Mouse (Mus musculus): ENCODE data around the gene Zfp597.
"Not testable (repeated sequence)": the region's sequence is repeated elsewhere in the genome, so short reads cannot be mapped to it uniquely, and the experiment has no call there.

Gene Zfp597

GRCm38 (mm10) chr16:3854437-3855182 lies 29.8 kb downstream of the Zfp597 start:
- no peak for DNase-seq

DNA sequence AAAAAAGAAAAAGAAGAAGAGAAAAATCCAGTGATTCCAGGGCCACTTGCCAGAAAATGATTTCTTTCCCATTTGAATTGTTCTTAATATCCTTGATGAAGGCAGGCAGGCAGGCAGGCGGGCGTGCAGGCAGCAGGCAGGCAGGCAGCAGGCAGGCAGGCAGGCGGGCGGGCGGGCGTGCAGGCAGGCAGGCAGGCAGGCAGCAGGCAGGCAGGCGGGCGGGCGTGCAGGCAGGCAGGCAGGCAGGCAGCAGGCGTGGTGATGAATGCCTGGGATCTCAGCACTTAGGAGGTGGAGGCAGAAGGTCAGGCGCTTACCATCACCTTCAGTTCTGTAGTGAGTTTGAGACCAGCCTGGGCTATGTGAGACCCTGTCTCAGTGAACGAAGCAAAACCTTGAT lies 31.8 kb downstream of the Zfp597 start:
- DNase-seq: no peak

DNA sequence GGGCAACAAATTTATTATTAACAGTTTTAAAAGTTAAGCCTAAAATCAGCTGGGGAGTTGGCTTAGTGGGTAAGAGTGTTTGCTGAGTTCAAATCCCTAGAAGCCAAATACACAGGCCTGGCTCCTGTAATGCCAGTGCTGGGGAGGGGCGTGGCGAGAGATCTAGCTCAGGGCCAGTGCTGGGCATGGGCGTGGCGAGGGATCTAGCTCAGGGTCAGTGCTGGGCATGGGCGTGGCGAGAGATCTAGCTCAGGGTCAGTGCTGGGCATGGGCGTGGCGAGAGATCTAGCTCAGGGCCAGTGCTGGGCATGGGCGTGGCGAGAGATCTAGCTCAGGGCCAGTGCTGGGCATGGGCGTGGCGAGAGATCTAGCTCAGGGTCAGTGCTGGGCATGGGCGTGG lies 33.1 kb downstream of the Zfp597 start:
- DNase-seq: not testable (repeated sequence)

DNA sequence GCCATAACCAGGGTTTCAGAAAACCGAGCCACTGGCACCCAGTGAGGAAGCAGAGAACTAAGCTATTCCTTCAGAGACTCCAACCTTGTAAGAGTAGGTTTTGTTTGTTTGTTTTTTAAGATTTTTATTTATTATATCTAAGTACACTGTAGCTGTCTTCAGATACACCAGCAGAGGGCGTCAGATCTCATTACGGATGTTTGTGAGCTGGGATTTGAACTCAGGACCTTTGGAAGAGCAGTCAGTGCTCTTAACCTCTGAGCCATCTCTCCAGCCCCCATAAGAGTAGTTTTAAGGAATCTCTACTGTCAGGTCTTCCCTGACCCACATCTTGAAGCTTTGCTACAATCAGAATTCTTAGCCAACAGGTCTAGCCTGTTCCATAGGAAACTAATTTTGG lies 35.9 kb downstream of the Zfp597 start:
- DNase-seq: no peak

DNA sequence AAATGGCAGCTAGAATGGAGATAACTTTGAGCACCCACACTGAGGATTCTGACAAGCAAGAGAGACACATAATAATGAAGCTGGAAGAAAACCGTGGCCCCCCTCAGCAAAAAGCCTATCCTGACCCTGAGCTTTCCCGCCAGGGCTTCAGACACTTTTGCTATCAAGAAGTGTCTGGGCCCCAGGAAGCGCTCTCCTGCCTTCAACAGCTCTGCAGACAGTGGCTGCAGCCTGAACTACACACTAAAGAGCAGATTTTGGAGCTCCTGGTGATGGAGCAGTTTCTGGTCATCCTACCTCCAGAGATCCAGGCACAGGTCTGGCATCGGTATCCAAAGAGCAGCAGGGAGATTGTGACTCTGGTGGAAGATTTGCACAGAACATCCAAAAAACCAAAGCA lies 36.5 kb downstream of the Zfp597 start:
- DNase-seq: no peak

GRCm38 (mm10) chr16:3846711-3847518 lies 37.4 kb downstream of the Zfp597 start, which contains the start of gene Zfp174:
Gene Zfp174, plus strand, starts transcription at chr16:3847268.
- DNase-seq: peak; percentile 92

DNA sequence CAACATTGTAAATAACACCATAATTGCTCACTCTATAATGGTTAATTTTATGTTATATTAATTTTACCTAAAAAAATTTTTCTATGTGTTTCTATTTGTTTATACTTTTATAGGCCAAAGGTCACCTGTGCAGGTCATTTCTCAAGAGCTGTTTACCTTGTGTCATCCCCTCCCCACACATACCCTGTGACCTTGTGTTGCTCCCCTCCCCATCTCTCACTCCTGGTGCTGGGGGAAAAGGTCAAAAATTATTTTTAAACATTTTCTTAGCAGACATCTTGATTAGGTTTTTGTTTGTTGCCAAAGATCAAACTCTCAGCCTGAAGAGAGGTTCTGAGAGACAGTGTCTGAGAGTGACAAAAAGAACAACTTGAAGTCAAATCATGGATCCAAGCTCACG lies 40.6 kb downstream of the Zfp597 start:
- DNase-seq: no peak

GRCm38 (mm10) chr16:3842989-3843388 lies 41.4 kb downstream of the Zfp597 start:
- no peak for DNase-seq

- peak; percentile 24 for DNase-seq
Observed at GRCm38 (mm10) chr16:3839157-3839885, 45.0 kb downstream of the Zfp597 start.

- DNase-seq: no peak
Observed at GRCm38 (mm10) chr16:3835461-3835860, 48.9 kb downstream of the Zfp597 start.

DNA sequence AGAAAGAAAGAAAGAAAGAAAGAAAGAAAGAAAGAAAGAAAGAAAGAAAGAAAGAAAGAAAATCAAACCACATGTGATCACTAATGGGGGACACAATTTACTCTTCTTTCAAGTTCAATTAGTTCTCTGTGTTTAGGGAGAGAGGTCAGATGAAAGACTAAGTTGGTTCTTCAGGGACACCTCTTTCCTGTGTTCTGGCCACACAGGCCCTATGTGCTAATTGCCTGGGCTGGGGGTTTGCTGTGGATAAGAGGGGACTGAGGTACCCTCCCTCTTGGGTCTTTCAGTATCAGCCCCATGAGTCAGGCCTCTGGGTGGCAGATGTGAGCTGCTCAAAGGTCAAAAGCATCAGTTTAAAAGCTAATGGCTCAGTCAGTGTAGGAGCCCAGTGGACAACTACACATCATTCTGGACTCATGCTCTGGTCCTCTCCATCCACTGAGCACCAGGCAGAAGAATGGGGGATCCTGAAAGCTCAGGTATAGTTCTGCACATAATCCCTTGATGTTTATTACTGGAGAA lies 53.7 kb downstream of the Zfp597 start, which contains the start of gene Olfr15:
Gene Olfr15 (plus strand): TSS at position 291 of the 522 bp plus-strand sequence.
- no peak for DNase-seq

DNA sequence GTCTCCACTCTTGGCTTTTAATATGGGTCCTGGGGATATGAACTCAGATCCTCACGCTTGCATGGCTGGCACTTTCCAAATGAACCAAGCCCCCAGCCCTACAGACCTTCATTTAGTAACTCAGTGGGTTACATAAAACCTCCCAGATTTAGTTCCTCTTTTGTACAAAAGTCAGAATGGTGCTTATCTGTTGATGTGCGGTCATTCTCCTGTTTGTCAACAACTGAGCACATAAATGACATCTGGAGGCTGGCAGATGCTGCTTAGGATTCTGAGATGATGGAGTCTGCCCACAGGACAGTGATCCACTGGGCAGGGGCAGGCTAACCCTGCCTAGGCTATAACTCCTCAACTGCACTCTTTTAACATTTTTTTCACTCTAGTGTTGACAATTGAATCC lies 54.6 kb downstream of the Zfp597 start:
- no peak for DNase-seq

- DNase-seq: no peak
Observed at GRCm38 (mm10) chr16:3828021-3828420, 56.3 kb downstream of the Zfp597 start.

GRCm38 (mm10) chr16:3820202-3820601 lies 64.2 kb downstream of the Zfp597 start:
- DNase-seq: no peak

DNA sequence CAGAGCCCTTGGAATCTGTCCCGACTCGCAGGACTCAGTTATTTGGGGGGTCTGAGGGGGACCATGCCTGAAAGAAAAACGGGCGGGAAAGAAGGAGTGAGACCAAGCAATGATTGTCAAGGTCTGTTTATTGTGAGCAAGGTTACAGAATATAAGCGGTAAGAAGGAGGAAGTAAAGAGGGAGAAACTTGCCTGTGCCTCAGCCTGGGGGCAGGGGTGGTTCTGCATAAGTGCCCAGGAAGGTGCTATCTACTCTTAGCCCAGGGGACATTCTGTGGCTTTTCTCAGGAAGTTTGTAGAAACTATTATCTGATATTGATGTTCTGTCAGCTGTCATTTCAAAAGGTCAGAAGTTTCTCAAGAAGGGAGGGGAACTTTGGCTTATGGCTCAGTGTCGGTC lies 69.7 kb downstream of the Zfp597 start:
- not testable (repeated sequence) for DNase-seq

Measured in lung, postnatal 14 days (tissue).